Mouse (Mus musculus) layer of hippocampus, postnatal 25 days (tissue): ENCODE data around the gene Itpr2. TPM values are rescaled to one million over a fixed set of nuclear protein-coding genes. Genes with fewer than 3 reads are reported as not detected.
A peak's percentile ranks its signal among the peaks of the same experiment; 100 is the strongest.

ENCODE experiments used
- DNase-seq, 2 experiments: peaks; one replicate each; pipeline ENCODE4 v3.0.0; 2022; ENCODE audit warnings: mixed read lengths in 2 of 2, low spot score in 1 of 2; ENCODE audit errors: extremely low spot score in 1 of 2
- total RNA-seq, 2 experiments: library from RNA; stranded (reverse); gene quantifications; 2 replicates each; pipeline ENCODE4 v1.2.3; 2021

Gene Itpr2
- total RNA-seq, 2 experiments from 2014 or later, result 16.6 to 20.5 TPM

GRCm38 (mm10) chr6:146133921-146134320, 368.1 kb downstream of the Itpr2 start:
- DNase-seq, result no peak

- peak in 1 of 2 experiments; percentile 1 for DNase-seq
Observed at GRCm38 (mm10) chr6:146129066-146129465, 373.0 kb downstream of the Itpr2 start.

- DNase-seq, result peak in 1 of 2 experiments; percentile 7
Observed at GRCm38 (mm10) chr6:146126823-146127681, 375.0 kb downstream of the Itpr2 start.

GRCm38 (mm10) chr6:146125621-146126020, 376.4 kb downstream of the Itpr2 start:
- peak in 1 of 2 experiments; percentile 1 for DNase-seq

GRCm38 (mm10) chr6:146124479-146124878, 377.5 kb downstream of the Itpr2 start:
- DNase-seq, result peak in 1 of 2 experiments; percentile 6

- DNase-seq, result no peak
Observed at GRCm38 (mm10) chr6:146123656-146124055, 378.4 kb downstream of the Itpr2 start.

GRCm38 (mm10) chr6:146120172-146120571, 381.9 kb downstream of the Itpr2 start:
- DNase-seq, result no peak

GRCm38 (mm10) chr6:146114731-146115302, 387.2 kb downstream of the Itpr2 start:
- no peak for DNase-seq

- DNase-seq, result no peak
Observed at GRCm38 (mm10) chr6:146114071-146114470, 388.0 kb downstream of the Itpr2 start.

GRCm38 (mm10) chr6:146113085-146113484, 388.9 kb downstream of the Itpr2 start:
- DNase-seq, result no peak

- DNase-seq, result no peak
Observed at GRCm38 (mm10) chr6:146112211-146112610, 389.8 kb downstream of the Itpr2 start.

GRCm38 (mm10) chr6:146111781-146112180, 390.2 kb downstream of the Itpr2 start:
- DNase-seq, result no peak

GRCm38 (mm10) chr6:146110832-146111741, 390.9 kb downstream of the Itpr2 start:
- DNase-seq, result no peak

GRCm38 (mm10) chr6:146110425-146110824, 391.6 kb downstream of the Itpr2 start:
- DNase-seq, result no peak

GRCm38 (mm10) chr6:146108695-146109094, 393.3 kb downstream of the Itpr2 start:
- DNase-seq, result no peak

GRCm38 (mm10) chr6:146107117-146107832, 394.7 kb downstream of the Itpr2 start:
- DNase-seq, result no peak

- DNase-seq, result no peak
Observed at GRCm38 (mm10) chr6:146083056-146083961, 418.7 kb downstream of the Itpr2 start.

GRCm38 (mm10) chr6:146082476-146082875, 419.5 kb downstream of the Itpr2 start:
- no peak for DNase-seq

- DNase-seq, result no peak
Observed at GRCm38 (mm10) chr6:146081578-146081977, 420.4 kb downstream of the Itpr2 start.
